Mouse (Mus musculus) CH12F3 (cell line): ENCODE data around the gene Agxt.

ENCODE experiments used
- in situ Hi-C: fragments of 300-500 bp; cut with MboI; formaldehyde crosslinking; loops from 2 replicates; pipeline ENCODE4 v1.14.3; 2020; ENCODE audit warnings: low sequenced_read_pairs

The Agxt gene

DNA sequence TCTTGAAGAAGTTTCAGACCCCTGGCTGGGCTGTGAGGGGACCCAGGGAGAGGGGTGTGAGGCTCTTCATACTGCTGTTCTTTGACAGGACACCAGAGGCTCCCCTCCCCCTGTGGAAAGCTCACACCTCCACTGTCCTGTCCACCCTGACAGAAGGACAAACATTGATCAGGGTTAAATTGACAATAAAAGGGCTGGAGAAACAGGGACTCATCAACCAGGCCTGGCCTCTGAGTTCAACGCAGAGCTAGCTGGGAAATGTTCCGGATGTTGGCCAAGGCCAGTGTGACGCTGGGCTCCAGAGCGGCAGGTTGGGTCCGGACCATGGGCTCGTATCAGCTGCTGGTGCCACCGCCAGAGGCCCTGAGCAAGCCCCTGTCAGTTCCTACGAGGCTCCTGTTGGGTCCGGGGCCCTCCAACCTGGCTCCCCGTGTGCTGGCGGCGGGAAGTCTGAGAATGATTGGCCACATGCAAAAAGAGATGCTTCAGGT is at the start of gene Agxt:
Agxt (plus strand) TSS at position 205 of the 491 bp plus-strand sequence.
- in situ Hi-C loops = no loop called here

DNA sequence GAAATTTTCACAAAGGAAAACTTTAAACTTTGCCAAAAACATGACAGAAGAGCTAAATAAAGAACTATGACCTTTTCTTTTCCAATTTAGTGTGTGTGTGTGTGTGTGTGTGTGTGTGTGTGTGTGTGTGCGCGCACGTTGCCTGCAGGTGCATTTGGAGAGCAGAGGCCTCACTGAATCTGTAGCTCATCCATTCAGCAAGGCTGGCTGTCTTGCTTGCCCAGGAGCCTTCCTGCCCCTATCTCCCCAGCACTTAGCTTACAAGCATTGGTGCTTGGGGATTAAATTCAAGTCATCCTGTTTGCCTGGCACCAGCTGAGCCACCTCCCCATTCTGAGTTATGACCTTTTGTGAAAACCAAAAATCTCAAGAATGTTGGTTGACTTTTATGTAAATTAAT is 42.5 kb upstream of the Agxt start:
- in situ Hi-C loops = no loop called here

GRCm38 (mm10) chr1:93098956-93099355 is 36.1 kb upstream of the Agxt start:
- in situ Hi-C loops = no loop called here

- in situ Hi-C loops = no loop called here
Measured at GRCm38 (mm10) chr1:93100243-93100575, 34.8 kb upstream of the Agxt start.

DNA sequence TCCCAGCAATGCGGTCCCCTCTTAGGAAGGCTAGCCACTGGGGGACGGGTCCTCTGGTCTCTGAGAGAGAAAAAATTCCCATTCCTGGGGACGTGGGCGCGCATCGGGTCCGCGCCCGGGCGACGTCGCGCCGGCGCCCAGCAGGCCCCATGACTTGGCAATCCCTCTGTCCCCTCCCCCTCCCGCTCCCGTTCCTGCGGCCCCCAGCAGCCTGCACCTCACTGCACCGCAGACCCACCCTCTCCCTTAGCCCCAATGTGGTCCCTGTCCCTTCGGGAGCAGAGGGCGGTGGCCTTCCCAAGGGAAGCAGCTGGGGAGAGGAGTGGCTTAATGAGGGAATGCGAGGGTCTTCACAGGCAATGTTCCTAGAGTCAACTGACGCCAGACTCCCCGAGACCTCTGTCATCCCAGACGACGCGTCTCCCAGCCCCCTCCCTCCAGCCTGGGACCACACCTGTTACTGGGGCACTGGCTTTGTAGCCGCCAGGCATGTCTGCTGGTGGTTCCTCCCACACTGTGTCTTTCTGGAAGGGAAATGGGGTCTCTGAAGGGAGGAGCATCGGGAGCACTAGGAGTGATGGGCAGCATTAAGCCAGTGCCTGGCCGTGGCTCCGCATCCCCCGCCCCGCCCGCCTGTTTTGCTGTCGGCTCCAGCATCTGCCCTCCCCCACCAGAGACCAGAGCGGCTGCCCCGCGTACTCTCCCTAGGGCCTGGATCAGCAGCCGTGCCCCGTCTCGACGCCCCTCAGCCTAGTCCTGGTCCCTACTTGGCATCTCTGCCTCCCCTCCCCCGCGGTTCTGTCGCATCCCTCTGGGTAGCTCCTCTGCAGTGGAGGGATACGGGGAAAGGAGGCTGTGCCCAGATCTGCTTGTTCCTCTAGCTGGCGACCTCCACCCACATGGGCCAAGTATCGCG is 34.2 kb upstream of the Agxt start:
- in situ Hi-C loops = no loop called here

DNA sequence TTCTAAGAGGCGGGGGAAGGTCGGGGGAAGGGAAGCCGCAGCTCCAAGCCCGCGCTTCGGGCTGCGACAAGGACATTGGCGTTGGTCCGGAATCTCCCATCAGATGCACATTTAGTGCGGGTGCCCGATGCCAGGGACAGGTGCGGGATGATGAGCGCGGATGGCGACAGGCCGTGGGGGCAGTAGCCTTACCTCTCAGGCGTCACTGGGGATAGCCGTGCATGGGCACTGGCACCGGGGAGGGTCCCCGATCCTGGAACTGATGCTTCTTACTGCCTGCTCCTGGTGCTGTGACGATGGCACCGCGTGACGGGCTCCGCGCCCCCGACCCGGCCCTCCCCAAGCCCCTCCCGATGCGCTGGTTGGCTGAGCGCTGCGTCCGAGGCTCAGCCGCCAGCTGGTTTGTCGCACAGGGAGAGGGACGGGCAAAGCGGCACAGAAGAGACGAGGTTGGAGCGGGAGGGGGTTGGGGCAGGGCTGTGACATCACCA is 33.4 kb upstream of the Agxt start, which contains the start of gene Kif1a:
Kif1a (minus strand) TSS at position 381 of the 491 bp plus-strand sequence.
- in situ Hi-C loops = no loop called here

- in situ Hi-C loops = no loop called here
Measured at GRCm38 (mm10) chr1:93102700-93103099, 32.3 kb upstream of the Agxt start.

- in situ Hi-C loops = no loop called here
Measured at GRCm38 (mm10) chr1:93114713-93115463, 20.2 kb upstream of the Agxt start.

DNA sequence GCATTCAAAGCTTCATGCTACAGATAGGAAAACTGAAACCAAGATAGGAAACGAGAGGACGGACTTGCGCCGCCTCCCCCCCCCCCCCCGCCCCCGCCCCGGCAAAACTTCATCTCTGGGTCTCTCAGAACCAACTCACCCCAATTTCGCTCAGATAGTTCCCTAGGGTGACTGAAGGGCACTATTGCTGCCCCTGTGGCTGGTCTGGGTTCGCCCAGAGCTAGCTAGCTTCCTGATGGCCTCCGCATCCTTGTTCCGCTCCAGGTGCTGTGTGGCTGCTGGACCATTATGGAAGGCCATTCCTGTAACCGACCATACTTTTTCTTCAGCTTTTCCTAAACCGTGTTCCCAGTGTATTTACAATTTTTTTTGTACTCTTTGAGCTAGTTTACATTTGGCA is 19.6 kb upstream of the Agxt start:
- in situ Hi-C loops = no loop called here

DNA sequence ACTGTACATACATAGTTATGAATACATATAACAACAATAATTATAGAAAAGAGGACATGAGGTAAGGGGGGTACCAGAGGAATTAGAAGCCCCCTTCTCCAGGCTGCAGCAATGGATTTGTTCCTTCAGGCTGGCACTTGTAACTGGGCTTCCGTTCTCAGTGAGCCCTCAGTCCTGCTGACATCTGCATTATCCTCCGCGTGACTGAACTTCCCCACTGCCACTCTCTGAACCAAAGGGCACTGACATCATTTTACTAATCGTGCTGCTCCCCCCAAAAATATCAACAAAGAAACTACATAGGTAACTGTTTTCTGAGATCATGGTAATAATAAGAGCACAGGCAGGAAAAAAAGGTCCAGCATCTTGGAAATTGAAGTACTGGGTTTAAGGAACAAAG is 16.2 kb upstream of the Agxt start:
- in situ Hi-C loops = no loop called here

GRCm38 (mm10) chr1:93123179-93123854 is 11.7 kb upstream of the Agxt start:
- in situ Hi-C loops = no loop called here

GRCm38 (mm10) chr1:93124066-93124465 is 11.0 kb upstream of the Agxt start:
- in situ Hi-C loops = no loop called here

DNA sequence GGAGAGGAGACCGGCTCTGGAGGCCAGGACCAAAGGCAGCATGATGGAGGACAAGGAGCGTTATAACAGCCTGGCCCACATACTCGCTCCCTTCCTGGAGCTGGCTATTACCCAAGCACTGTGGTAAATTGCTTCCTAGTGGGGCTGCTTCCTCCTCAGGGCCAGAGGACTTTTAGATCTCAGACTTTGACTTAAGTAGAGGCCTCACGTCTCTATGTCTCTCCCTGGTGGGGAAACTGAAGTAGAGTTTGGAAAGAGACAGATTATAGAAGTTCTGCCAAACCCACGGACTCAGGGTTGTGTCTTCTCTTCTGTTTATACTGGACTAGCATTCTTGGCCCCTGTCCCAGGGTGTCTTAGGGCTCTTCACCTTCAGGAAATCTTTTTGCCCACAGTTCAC is 9.8 kb upstream of the Agxt start:
- in situ Hi-C loops = no loop called here

DNA sequence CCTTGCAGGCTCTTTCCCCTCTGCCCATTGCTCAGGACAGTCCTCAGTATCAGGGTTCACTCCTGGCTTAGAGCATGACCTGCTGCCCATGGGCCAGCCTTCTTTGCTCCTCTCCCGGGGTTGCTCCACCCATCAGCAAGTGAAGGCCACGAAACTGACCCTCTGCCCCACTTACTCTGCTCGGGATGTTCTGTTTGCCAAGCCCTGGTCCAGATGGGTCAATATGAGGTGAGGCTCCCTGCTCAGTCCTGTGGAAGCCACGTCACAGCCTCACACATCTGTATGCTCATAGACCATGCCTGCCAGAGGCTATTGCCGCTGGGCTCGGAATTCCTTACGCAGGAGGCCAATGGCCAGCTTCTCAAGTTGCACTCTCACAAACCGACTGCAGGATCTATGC is 6.8 kb upstream of the Agxt start:
- in situ Hi-C loops = no loop called here

GRCm38 (mm10) chr1:93128710-93129349 is 6.2 kb upstream of the Agxt start:
- in situ Hi-C loops = no loop called here

DNA sequence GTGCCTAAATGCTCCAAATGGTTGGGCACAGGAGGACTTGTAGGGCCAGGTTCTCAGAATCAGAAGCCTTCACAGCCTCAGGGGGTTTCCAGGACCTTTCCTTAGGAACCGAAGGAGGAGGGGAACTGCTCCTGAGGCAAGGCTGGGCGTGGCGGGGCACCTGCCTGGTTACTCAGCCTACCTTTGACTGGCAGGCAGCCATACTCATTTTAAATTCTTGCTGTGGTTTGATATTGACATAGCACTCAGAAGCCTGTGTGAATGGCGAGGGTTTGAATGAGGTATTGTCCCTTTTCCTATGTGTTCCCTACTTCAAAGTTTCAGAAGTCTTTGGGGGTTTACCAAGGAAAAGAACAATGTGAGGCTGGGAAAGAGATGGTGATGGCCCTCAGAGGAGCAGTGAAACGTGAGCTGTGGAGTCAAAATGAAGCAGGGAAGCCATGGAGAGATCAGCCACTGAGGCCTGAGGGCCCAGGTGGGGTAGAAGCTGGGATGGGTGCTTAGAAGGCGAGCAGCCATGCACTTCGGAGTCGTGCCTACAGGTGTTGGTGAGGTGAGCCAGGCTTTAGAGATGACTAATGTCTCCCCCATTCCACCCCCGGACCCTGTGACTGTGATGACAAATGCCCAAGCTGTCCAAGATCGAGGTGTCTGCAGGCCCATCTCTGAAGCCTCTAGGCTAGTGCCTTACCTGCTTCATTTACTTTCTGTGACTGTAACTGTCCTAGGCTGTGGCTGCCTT is 4.6 kb upstream of the Agxt start:
- in situ Hi-C loops = no loop called here

- in situ Hi-C loops = no loop called here
Measured at GRCm38 (mm10) chr1:93132676-93133075, 2.4 kb upstream of the Agxt start.

DNA sequence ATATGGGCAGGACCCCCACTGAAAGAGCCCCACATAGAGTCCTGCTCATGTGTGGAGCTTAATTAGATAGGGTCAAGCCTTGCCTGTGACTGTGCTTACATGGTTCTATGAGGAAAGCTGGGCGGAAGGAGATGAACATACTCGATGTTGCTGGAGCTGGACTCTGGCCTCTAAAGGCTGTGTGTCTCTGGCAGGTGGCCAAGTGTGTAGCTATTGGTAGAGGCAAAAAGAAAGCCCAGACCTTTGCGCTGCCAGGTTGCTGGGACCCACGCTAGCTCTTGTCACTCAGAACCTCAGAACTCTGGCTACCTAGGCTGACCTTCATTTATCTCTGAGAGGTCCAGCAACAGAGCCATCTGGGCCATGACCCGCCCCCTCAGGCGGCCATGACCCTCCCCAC is 3.5 kb downstream of the Agxt start:
- in situ Hi-C loops = no loop called here

GRCm38 (mm10) chr1:93139713-93140112 is 4.7 kb downstream of the Agxt start:
- in situ Hi-C loops = no loop called here

DNA sequence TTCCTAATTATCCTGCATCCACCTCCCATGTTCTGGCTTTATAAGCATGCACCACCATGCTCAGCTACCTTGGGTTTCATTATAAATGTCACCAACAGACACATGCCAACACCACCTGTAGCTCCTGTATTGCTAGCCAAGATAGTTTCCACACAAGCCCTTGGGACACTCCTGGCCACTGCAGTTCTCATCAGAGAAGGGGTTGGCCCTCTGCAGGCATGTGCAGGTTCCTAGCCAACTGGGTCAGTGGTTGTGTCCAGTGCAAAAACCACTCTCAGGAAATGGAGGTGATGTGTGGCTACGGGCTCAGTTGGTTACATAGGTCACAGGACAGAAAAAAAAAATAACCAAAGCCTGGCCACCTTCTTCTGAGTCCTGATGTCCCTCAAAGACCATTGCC is 7.8 kb downstream of the Agxt start:
- in situ Hi-C loops = no loop called here
